Mouse (Mus musculus) liver, postnatal 0 days (tissue): Measurements from ENCODE around the gene Chst2.

Experiments
- CTCF ChIP-seq: sonication (generic); IDR thresholded peaks from 2 replicates; pipeline ENCODE4 v1.5.1; 2016; ENCODE audit warnings: antibody characterized with exemption, low read depth
- EP300 ChIP-seq: IDR thresholded peaks from 2 replicates; pipeline ENCODE4 v1.6.1; 2016; ENCODE audit warnings: antibody characterized with exemption, low read depth, mild to moderate bottlenecking

- TF ChIP-seq EP300 (no peak), CTCF (no peak)
Measured at GRCm38 (mm10) chr9:95428277-95428676, 21.8 kb upstream of the Chst2 start.
